Mouse (Mus musculus): ENCODE data around the gene Col6a4. TPM values are rescaled to one million over a fixed set of nuclear protein-coding genes. Genes with fewer than 3 reads are reported as not detected.

The Col6a4 gene
- total and polyA plus RNA-seq, 2 experiments from 2014 or later, result 0.73 to 1.3 TPM

DNA sequence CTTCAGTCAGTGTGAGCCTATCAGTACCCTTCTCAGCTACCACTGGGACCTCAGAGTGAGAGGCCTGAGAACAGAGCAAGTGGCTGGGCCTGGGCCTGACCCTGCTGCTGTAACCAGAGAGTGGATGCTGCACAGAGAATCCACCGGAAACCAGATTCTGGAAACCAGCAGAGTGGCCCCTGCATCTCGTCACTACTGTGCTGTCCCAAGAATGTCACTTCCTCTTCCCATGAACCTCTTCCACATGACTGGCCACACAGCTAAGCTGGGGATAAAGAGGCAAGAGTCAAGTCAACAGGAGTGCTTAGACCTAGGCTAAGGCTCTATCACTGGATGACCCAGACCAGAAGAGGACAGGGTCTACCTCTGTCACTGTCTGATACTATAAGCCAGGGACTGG is 32.5 kb upstream of the Col6a4 start:
- Histone ChIP-seq H3K27ac (no peak overlapping the region), H3K4me3 (ENCODE audit: low read length) (no peak overlapping the region), H3K36me3 (ENCODE audit: insufficient read depth, low read length) (no peaks in the 10 kb centered on the region), H3K9me3 (ENCODE audit: low read length) (no peaks in the 10 kb centered on the region), H3K4me1 (ENCODE audit: insufficient read depth, low read length) (peaks cover 11% of the 10 kb centered on the region), H3K9ac (replicated peaks; ENCODE audit: low read length) (no peak overlapping the region), H3K4me2 (ENCODE audit: low read depth, low read length) (no peak overlapping the region), H3K27me3 (ENCODE audit: insufficient read depth, low read length) (no peaks in the 10 kb centered on the region)
- WGBS, result 87% methylated on average over 2 of the region's 2 CpGs
- DNase-seq (ENCODE audit: low spot score) (no peak), ATAC-seq (no peak)
- TF ChIP-seq CTCF (IDR thresholded peaks at IDR 0.05; ENCODE audit: low read depth), result no peak

DNA sequence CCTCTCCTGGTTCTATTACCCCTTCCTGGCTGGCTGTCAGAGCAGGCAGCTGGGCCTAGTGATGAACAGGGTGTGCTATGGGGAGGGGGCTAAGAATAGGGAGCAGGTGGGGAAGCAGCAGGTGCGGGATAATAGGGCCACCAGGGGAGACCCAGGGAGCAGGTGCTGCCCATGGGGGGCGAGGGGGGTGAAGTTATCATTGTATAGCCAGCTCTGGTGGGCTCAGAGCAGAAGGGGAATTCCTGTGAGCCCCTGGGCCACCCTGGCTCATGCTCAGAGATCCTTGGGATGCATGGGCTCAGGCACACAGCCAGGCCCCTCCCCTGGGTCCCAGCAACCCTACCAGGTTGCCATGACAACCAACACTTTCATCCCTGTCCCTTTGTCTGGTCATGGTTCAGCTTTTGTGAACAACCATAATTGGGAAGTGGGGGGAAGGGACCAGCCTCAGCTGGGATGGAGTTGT is 30.2 kb upstream of the Col6a4 start:
- WGBS, result 16% methylated on average over 2 of the region's 2 CpGs
- Histone ChIP-seq H3K9ac (replicated peaks; ENCODE audit: low read length) (no peak overlapping the region), H3K4me3 (ENCODE audit: low read length) (no peak overlapping the region), H3K4me2 (ENCODE audit: low read depth, low read length) (no peak overlapping the region), H3K9me3 (ENCODE audit: low read length) (no peaks in the 10 kb centered on the region), H3K27ac (peak overlapping the region; percentile 42), H3K4me1 (ENCODE audit: insufficient read depth, low read length) (peaks cover 11% of the 10 kb centered on the region), H3K27me3 (ENCODE audit: insufficient read depth, low read length) (no peaks in the 10 kb centered on the region), H3K36me3 (ENCODE audit: insufficient read depth, low read length) (no peaks in the 10 kb centered on the region)
- DNase-seq (ENCODE audit: low spot score), result peak; percentile 87
- TF ChIP-seq CTCF (IDR thresholded peaks at IDR 0.05; ENCODE audit: low read depth), result no peak
- ATAC-seq, result peak; percentile 90

DNA sequence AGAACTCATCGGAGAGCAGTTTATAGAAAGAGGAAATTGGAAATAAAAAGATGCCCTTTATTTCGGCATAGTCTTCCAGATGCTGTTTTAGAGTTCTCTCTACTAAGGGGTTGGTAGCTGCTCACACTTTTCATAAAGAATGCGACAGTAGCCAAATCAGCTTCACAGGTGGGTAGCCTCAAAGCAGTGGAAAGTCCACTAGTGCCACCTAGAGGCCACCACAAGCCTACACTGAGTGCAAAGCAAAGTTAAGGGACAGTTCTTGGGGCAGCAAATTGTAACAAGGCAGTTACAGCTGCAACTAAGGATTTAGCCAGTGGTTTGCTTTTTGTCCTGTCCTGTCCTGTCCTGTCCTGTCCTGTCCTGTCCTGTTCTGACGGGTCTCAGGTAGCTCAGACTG is 27.0 kb upstream of the Col6a4 start:
- H3K27ac ChIP-seq, result no peak overlapping the region
- H3K36me3 ChIP-seq (ENCODE audit: insufficient read depth, low read length), result no peaks in the 10 kb centered on the region
- H3K9ac ChIP-seq (replicated peaks; ENCODE audit: low read length), result no peak overlapping the region
- peak; percentile 76 for DNase-seq (ENCODE audit: low spot score)
- no peaks in the 10 kb centered on the region for H3K9me3 ChIP-seq (ENCODE audit: low read length)
- ATAC-seq, result no peak; the same call in 1 of the 2 replicates
- no peaks in the 10 kb centered on the region for H3K27me3 ChIP-seq (ENCODE audit: insufficient read depth, low read length)
- peak; percentile 83 for TF ChIP-seq CTCF (IDR thresholded peaks at IDR 0.05; ENCODE audit: low read depth)
- H3K4me1 ChIP-seq (ENCODE audit: insufficient read depth, low read length), result peaks cover 15% of the 10 kb centered on the region
- WGBS, result 47% methylated on average over 4 of the region's 4 CpGs
- H3K4me2 ChIP-seq (ENCODE audit: low read depth, low read length), result no peak overlapping the region
- H3K4me3 ChIP-seq (ENCODE audit: low read length), result no peak overlapping the region

DNA sequence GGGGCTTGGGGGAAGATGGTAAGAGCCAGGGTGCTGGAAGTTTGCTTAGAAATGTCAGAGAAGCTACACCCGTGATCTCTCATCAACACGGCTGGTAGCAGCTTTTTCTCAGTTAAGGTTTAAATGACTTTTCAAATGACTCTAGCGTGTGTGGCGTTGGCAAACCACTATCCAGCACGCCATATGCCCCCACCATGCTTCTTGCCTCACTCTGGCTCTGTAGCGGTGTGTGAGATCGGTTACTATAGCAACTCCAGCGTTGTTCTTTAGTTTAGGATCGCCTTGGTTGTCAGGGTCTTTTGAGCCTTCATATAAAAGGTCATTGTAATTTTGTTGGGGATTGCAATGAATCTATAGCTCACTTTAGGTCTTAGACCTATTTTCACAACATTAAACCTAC is 22.5 kb upstream of the Col6a4 start:
- no peak for TF ChIP-seq CTCF (IDR thresholded peaks at IDR 0.05; ENCODE audit: low read depth)
- WGBS, result 33% methylated on average over 9 of the region's 9 CpGs
- H3K9me3 ChIP-seq (ENCODE audit: low read length), result no peaks in the 10 kb centered on the region
- no peak overlapping the region for H3K9ac ChIP-seq (replicated peaks; ENCODE audit: low read length)
- H3K4me1 ChIP-seq (ENCODE audit: insufficient read depth, low read length), result peaks cover 4% of the 10 kb centered on the region; the same call in 1 of the 2 replicates
- H3K27ac ChIP-seq, result no peak overlapping the region
- H3K36me3 ChIP-seq (ENCODE audit: insufficient read depth, low read length), result no peaks in the 10 kb centered on the region
- H3K27me3 ChIP-seq (ENCODE audit: insufficient read depth, low read length), result no peaks in the 10 kb centered on the region
- ATAC-seq (no peak), DNase-seq (ENCODE audit: low spot score) (no peak)
- H3K4me2 ChIP-seq (ENCODE audit: low read depth, low read length), result no peak overlapping the region
- H3K4me3 ChIP-seq (ENCODE audit: low read length), result no peak overlapping the region

DNA sequence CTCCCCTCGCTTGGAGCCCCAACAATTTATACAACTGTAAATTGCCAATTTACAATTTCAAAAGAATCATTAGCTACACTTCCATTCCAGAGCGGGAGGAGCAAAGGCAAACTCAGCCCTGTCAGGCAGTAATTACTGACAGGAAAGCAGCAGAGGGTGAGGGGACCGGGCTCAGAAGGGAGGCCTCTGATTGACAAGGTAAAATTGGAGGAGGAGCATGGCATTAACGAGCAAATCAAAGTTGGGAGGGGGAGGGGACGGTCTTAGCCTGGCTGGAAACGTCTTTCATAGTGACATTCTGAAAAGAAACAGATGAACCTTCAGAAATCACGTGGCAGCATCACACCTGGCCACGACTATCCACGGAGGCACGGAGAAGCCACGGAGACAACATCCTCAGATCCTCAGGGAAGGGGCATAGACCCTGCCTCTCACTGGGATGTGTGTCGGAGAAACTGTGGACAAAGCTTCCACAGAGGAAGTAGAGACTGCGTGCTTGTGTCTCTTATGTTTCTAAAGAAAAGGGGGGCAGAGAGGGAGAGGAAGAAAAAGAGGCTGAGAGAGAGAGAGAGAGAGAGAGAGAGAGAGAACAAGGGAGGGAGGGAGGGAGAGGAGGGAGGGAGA is 19.3 kb upstream of the Col6a4 start:
- no peaks in the 10 kb centered on the region for H3K36me3 ChIP-seq (ENCODE audit: insufficient read depth, low read length)
- H3K9ac ChIP-seq (replicated peaks; ENCODE audit: low read length), result no peak overlapping the region
- peak overlapping the region; percentile 40; the same call in 1 of the 2 replicates for H3K4me2 ChIP-seq (ENCODE audit: low read depth, low read length)
- peaks cover 4% of the 10 kb centered on the region; the same call in 1 of the 2 replicates for H3K4me1 ChIP-seq (ENCODE audit: insufficient read depth, low read length)
- TF ChIP-seq CTCF (IDR thresholded peaks at IDR 0.05; ENCODE audit: low read depth), result no peak
- DNase-seq (ENCODE audit: low spot score), result peak; percentile 51
- WGBS, result 17% methylated on average over 13 of the region's 13 CpGs
- no peaks in the 10 kb centered on the region for H3K9me3 ChIP-seq (ENCODE audit: low read length)
- ATAC-seq, result peak; percentile 43; the same call in 1 of the 2 replicates
- H3K4me3 ChIP-seq (ENCODE audit: low read length), result no peak overlapping the region
- H3K27ac ChIP-seq, result no peak overlapping the region
- H3K27me3 ChIP-seq (ENCODE audit: insufficient read depth, low read length), result no peaks in the 10 kb centered on the region

DNA sequence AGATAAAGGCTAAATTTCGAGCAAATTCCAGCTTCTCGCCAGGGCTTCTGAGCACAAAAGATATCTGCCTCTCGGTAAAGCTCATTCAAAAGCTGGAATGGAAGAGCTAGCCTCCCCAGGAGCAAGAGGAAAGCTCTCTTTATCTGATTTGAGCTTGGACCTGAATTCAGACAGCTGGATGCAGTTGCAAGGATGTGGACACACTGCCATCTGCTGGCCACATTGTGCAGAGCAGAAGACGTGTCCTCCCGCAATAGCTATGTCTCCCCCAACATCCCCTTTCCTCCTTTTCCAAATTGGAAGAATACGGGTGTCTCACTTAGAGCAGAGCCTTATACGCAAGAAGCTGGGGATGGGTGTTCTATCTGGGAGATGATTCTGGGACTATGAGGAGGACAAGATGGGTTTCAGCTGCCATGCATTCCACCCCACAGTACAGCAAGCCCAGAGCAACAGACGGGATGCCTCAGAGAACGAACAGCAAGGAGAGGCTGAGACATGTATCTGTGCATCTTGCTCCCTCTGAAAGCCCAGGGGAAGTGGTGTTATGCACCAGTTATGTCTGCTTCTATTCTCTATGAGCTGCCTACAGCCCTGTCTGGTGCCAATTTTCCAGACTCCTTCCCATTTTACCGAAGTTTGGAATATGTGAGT is 16.3 kb upstream of the Col6a4 start:
- Histone ChIP-seq H3K9me3 (ENCODE audit: low read length) (no peaks in the 10 kb centered on the region), H3K27me3 (ENCODE audit: insufficient read depth, low read length) (no peaks in the 10 kb centered on the region), H3K27ac (no peak overlapping the region), H3K4me1 (ENCODE audit: insufficient read depth, low read length) (no peaks in the 10 kb centered on the region), H3K4me3 (ENCODE audit: low read length) (no peak overlapping the region), H3K4me2 (ENCODE audit: low read depth, low read length) (no peak overlapping the region), H3K9ac (replicated peaks; ENCODE audit: low read length) (no peak overlapping the region), H3K36me3 (ENCODE audit: insufficient read depth, low read length) (no peaks in the 10 kb centered on the region)
- DNase-seq (ENCODE audit: low spot score), result peak; percentile 86
- peak; percentile 67; the same call in 1 of the 2 replicates for ATAC-seq
- peak; percentile 97 for TF ChIP-seq CTCF (IDR thresholded peaks at IDR 0.05; ENCODE audit: low read depth)
- 26% methylated on average over 10 of the region's 10 CpGs for WGBS

DNA sequence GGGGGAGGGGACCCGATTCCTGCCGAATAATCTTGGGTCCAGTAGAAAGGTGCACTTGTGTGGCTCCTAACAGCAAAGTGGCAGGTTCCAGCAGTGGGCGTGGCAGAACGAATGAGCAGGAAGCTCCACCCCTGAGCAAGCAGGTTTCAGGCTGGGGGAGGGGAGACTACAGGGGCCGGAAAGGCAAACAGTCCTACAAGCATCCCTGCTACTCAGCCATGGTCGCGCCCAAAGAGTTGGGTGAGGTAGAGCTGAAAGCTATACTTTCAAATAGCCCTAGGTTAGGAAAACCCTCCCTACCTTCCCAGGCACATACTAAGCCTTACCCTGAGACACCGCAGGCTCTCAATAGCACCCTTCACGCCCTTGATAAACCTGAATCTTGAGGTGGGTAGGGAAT is 9.7 kb upstream of the Col6a4 start:
- no peaks in the 10 kb centered on the region for H3K4me1 ChIP-seq (ENCODE audit: insufficient read depth, low read length)
- 85% methylated on average over 9 of the region's 9 CpGs for WGBS
- H3K9me3 ChIP-seq (ENCODE audit: low read length), result no peaks in the 10 kb centered on the region
- H3K4me2 ChIP-seq (ENCODE audit: low read depth, low read length), result no peak overlapping the region
- ATAC-seq (no peak), DNase-seq (ENCODE audit: low spot score) (no peak)
- H3K27me3 ChIP-seq (ENCODE audit: insufficient read depth, low read length), result no peaks in the 10 kb centered on the region
- no peaks in the 10 kb centered on the region for H3K36me3 ChIP-seq (ENCODE audit: insufficient read depth, low read length)
- no peak overlapping the region for H3K9ac ChIP-seq (replicated peaks; ENCODE audit: low read length)
- no peak for TF ChIP-seq CTCF (IDR thresholded peaks at IDR 0.05; ENCODE audit: low read depth)
- H3K27ac ChIP-seq, result no peak overlapping the region
- H3K4me3 ChIP-seq (ENCODE audit: low read length), result no peak overlapping the region
